32 mouse cellular contexts compared by ENCODE assay signal in the genomic region with DNA sequence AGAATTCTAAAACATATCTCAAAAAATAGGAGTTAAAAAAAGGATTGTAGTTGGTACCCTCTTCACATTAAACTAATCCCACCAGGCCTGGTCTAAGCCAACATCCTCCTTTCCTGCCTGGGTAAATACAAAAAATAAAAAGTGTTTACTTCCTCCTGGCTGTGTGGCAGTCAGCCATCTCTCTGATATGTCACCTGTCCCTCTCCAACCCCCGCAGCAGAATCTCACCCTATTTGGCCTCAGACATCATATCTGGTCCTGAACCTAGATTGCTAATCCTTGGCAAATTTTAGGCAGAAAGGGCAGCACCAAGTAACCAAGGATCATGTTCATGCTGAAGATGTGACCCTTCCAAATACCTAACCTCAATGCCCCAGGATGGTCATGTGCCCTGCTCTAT. TPM values are rescaled to one million over a fixed set of nuclear protein-coding genes. Genes with fewer than 3 reads are reported as not detected.
DNase-seq lines count a peak whose midpoint lies in the region; ATAC-seq and TF ChIP-seq lines count a peak whose summit lies in the region.
"Had no signal": no experiment of that assay in that cellular context is flagged by ENCODE, and none has a peak within 500 bp of the region (broad histone marks: within the 10 kb centered on the region; RNA-seq: fewer than 3 reads in every experiment).

No protein-coding gene starts in this region.

- H3K27me3 ChIP-seq in forebrain, embryonic 11.5 days (ENCODE audit: control insufficient read depth, insufficient read depth, low read length): no peaks in the 10 kb centered on the region
- H3K27me3 ChIP-seq in forebrain, embryonic 12.5 days: 0 out of 2 replicates have a peak, but pooled peaks cover 3% of the 10 kb centered on the region
- H3K27me3 ChIP-seq: embryonic facial prominence, embryonic 13.5 days; heart, embryonic 15.5 days; limb, embryonic 15.5 days; liver, embryonic 13.5 days; neural tube, embryonic 13.5 days had no signal

- peak; percentile 31 for DNase-seq in forebrain, embryonic 11.5 days (ENCODE audit: low spot score)
- peak; percentile 60 for DNase-seq in brain, adult 2 months (ENCODE audit: low read depth, low spot score)
- peak; percentile 59 for DNase-seq in cerebellum, adult 9-10 months
- peak; percentile 31 to 47 for DNase-seq in cerebellum, postnatal 36 days
- no peak for DNase-seq in gastrocnemius, adult 2 months
- DNase-seq: adrenal gland, postnatal 36 days; embryo, embryonic 11 days; forebrain, postnatal 0 days; gastrocnemius, postnatal 10 days; kidney, adult 8-10 months; kidney, postnatal 4 days; layer of hippocampus, postnatal 36 days; liver, embryonic 13.5 days; lung, adult 18-20 months; lung, postnatal 14 days; right cerebral cortex, postnatal 4 days; thymus, adult 18-20 months; thymus, postnatal 25 days had no signal

- H3K4me3 ChIP-seq in forebrain, embryonic 11.5 days (ENCODE audit: low read depth, low read length): no peak overlapping the region
- no peak overlapping the region for H3K4me3 ChIP-seq in forebrain, embryonic 12.5 days (replicated peaks)
- H3K4me3 ChIP-seq in gastrocnemius, adult 2 months: no peak overlapping the region
- H3K4me3 ChIP-seq: embryonic facial prominence, embryonic 13.5 days; forebrain, embryonic 10.5 days; heart, embryonic 10.5 days; heart, embryonic 15.5 days; limb, embryonic 10.5 days; limb, embryonic 15.5 days; liver, embryonic 13.5 days; myocyte; neural tube, embryonic 13.5 days had no signal

- no peak overlapping the region for H3K9ac ChIP-seq in forebrain, embryonic 11.5 days (ENCODE audit: low read length)
- no peak overlapping the region for H3K9ac ChIP-seq in forebrain, embryonic 12.5 days
- H3K9ac ChIP-seq: embryonic facial prominence, embryonic 13.5 days; forebrain, postnatal 0 days; heart, embryonic 15.5 days; limb, embryonic 15.5 days; liver, embryonic 13.5 days; neural tube, embryonic 13.5 days had no signal

- no peak for ATAC-seq in forebrain, embryonic 11.5 days (replicated peaks; ENCODE audit: low FRiP score)
- no peak for ATAC-seq in forebrain, embryonic 12.5 days (ENCODE audit: low FRiP score)
- ATAC-seq in monocyte, adult 5-6 weeks (replicated peaks; ENCODE audit: insufficient number of reproducible peaks, low FRiP score, low TSS enrichment, poor library complexity, severe bottlenecking): no peak
- ATAC-seq: forebrain, postnatal 0 days; hindbrain, embryonic 16.5 days; midbrain, embryonic 16.5 days had no signal

- TF ChIP-seq CTCF in gastrocnemius, adult 2 months (IDR thresholded peaks at IDR 0.05): no peak

- no peaks in the 10 kb centered on the region for H3K36me3 ChIP-seq in forebrain, embryonic 11.5 days (ENCODE audit: control insufficient read depth, insufficient read depth, low read length)
- H3K36me3 ChIP-seq in forebrain, embryonic 12.5 days (replicated peaks): no peaks in the 10 kb centered on the region
- H3K36me3 ChIP-seq: embryonic facial prominence, embryonic 13.5 days; forebrain, embryonic 10.5 days; heart, embryonic 10.5 days; heart, embryonic 15.5 days; limb, embryonic 10.5 days; limb, embryonic 15.5 days; liver, embryonic 13.5 days; neural tube, embryonic 13.5 days had no signal

- H3K27ac ChIP-seq in forebrain, embryonic 11.5 days (ENCODE audit: low read depth, low read length): no peak overlapping the region
- no peak overlapping the region for H3K27ac ChIP-seq in forebrain, embryonic 12.5 days
- no peak overlapping the region for H3K27ac ChIP-seq in gastrocnemius, adult 2 months
- H3K27ac ChIP-seq: embryonic facial prominence, embryonic 13.5 days; forebrain, embryonic 10.5 days; heart, embryonic 10.5 days; kidney, postnatal 0 days; limb, embryonic 10.5 days; limb, embryonic 15.5 days; liver, embryonic 13.5 days; neural tube, embryonic 13.5 days; stomach, postnatal 0 days had no signal

- no peaks in the 10 kb centered on the region for H3K9me3 ChIP-seq in forebrain, embryonic 11.5 days (ENCODE audit: control insufficient read depth, low read length)
- H3K9me3 ChIP-seq in forebrain, embryonic 12.5 days: no peaks in the 10 kb centered on the region
- H3K9me3 ChIP-seq: embryonic facial prominence, embryonic 13.5 days; forebrain, embryonic 10.5 days; heart, embryonic 10.5 days; heart, embryonic 15.5 days; limb, embryonic 10.5 days; limb, embryonic 15.5 days; liver, embryonic 13.5 days; neural tube, embryonic 13.5 days had no signal

- no peaks in the 10 kb centered on the region for H3K4me1 ChIP-seq in forebrain, embryonic 11.5 days (replicated peaks; ENCODE audit: control insufficient read depth, insufficient read depth, low read length)
- H3K4me1 ChIP-seq in forebrain, embryonic 12.5 days: 0 out of 2 replicates have a peak, but pooled peaks cover 7% of the 10 kb centered on the region
- H3K4me1 ChIP-seq: embryonic facial prominence, embryonic 13.5 days; heart, embryonic 15.5 days; limb, embryonic 15.5 days; liver, embryonic 13.5 days had no signal

- H3K4me2 ChIP-seq in forebrain, embryonic 11.5 days (ENCODE audit: low read depth, low read length, severe bottlenecking): no peak overlapping the region
- H3K4me2 ChIP-seq in forebrain, embryonic 12.5 days: no peak overlapping the region
- H3K4me2 ChIP-seq: embryonic facial prominence, embryonic 13.5 days; heart, embryonic 15.5 days; limb, embryonic 15.5 days; liver, embryonic 13.5 days; neural tube, embryonic 13.5 days had no signal

- intact Hi-C loops in gastrocnemius, adult 2 months (cut with DNase I): no loop called here

- 90% methylated on average over 1 of the region's 1 CpGs for WGBS in forebrain, embryonic 11.5 days
- 85% methylated on average over 1 of the region's 1 CpGs for WGBS in forebrain, embryonic 12.5 days

RNA-seq across cellular contexts. Expression of a gene that starts 59.2 kb away (rescaled TPM):
- 105 and 112 TPM in 2 replicates for polyA plus RNA-seq in forebrain, embryonic 11.5 days (2014; fragmentation: Nextera tagmentation; extraction: Ambion mirVana)
- 99.8 and 117 TPM in 2 replicates for polyA plus RNA-seq in forebrain, embryonic 12.5 days (2016; fragmentation: Nextera tagmentation; extraction: Ambion mirVana)
- 0.10 to 1.3 TPM in 2 of 3 replicates, not detected in the other for total RNA-seq in monocyte, adult 5-6 weeks (2017)
- total RNA-seq in gastrocnemius, adult 2 months (2021): 1 to 10 TPM; 3.1 to 4.9 TPM
